Mouse (Mus musculus) embryonic fibroblast, embryonic 13.5 days (primary cell): ENCODE measurements around the gene Suds3.

Experiments used
- CTCF ChIP-seq: IDR thresholded peaks from 2 replicates; pipeline ENCODE4 v1.5.1; 2011; ENCODE audit warnings: mild to moderate bottlenecking, control low read depth, low read length, moderate library complexity, borderline replicate concordance; ENCODE audit not compliant: insufficient read depth
- POLR2A ChIP-seq: IDR thresholded peaks from 2 replicates; pipeline ENCODE4 v1.6.1; 2011; ENCODE audit warnings: low read depth, mild to moderate bottlenecking, control low read depth, low read length, moderate library complexity

- TF ChIP-seq CTCF: no peak
- TF ChIP-seq POLR2A: no peak
Observed at GRCm38 (mm10) chr5:117115193-117115767, 633 bp downstream of the Suds3 start.
